Mouse (Mus musculus) heart, embryonic 11.5 days (tissue): ENCODE results near the gene Zxdc. TPM values are rescaled to one million over a fixed set of nuclear protein-coding genes. Genes with fewer than 3 reads are reported as not detected.
A peak's percentile ranks its signal among the peaks of the same experiment; 100 is the strongest.

Experiments
- ATAC-seq: fragments of 200-750 bp; cut with Nextera tagmentation; replicated peaks from 2 replicates; pipeline ENCODE4 v1.8.0; 2017; ENCODE audit warnings: moderate library complexity; ENCODE audit not compliant: insufficient number of reproducible peaks, low FRiP score, low TSS enrichment
- H3K27ac ChIP-seq: fragments of 300-500 bp; sonication (generic); 2 replicates; pipeline ENCODE4 v1.5.1; 2014; ENCODE audit warnings: mild to moderate bottlenecking, low read depth, low read length
- H3K27me3 ChIP-seq: fragments of 300-500 bp; sonication (generic); 2 replicates; pipeline ENCODE4 v1.6.1; 2014; ENCODE audit warnings: mild to moderate bottlenecking, low read length, mixed read lengths; ENCODE audit not compliant: control insufficient read depth, insufficient read depth
- H3K36me3 ChIP-seq: fragments of 300-500 bp; sonication (generic); 2 replicates; pipeline ENCODE4 v1.6.1; 2014; ENCODE audit warnings: mild to moderate bottlenecking, low read length, moderate library complexity, mixed read lengths; ENCODE audit not compliant: control insufficient read depth, insufficient read depth
- H3K4me1 ChIP-seq: fragments of 300-500 bp; sonication (generic); 2 replicates; pipeline ENCODE4 v1.6.1; 2014; ENCODE audit warnings: low read length; ENCODE audit not compliant: control insufficient read depth, insufficient read depth
- H3K4me2 ChIP-seq: fragments of 300-500 bp; sonication (generic); 2 replicates; pipeline ENCODE4 v1.6.1; 2014; ENCODE audit warnings: mild to moderate bottlenecking, moderate library complexity
- H3K4me3 ChIP-seq: fragments of 300-500 bp; sonication (generic); 2 replicates; pipeline ENCODE4 v1.5.1; 2014; ENCODE audit warnings: low read depth, low read length
- H3K9ac ChIP-seq: fragments of 300-500 bp; sonication (generic); 2 replicates; pipeline ENCODE4 v1.6.1; 2014; ENCODE audit warnings: mild to moderate bottlenecking, low read depth, low read length, moderate library complexity
- H3K9me3 ChIP-seq: fragments of 300-500 bp; sonication (generic); replicated peaks from 2 replicates; pipeline ENCODE4 v1.6.1; 2016; ENCODE audit warnings: low read length; ENCODE audit not compliant: control insufficient read depth
- WGBS: fragments of 180-500 bp; shearing (Covaris S2); extraction: QIAGEN DNeasy Blood & Tissue Kit; methylation state at CpG from one replicate; pipeline ENCODE4 v1.1.7; 2014; ENCODE audit not compliant: insufficient replicate concordance; 5-methylcytosine and 5-hydroxymethylcytosine counted together
- polyA plus RNA-seq: library from polyadenylated mRNA; unstranded; fragments of >200 nt; fragmentation: Nextera tagmentation; extraction: Ambion mirVana; gene quantifications from 2 replicates; pipeline ENCODE4 v1.2.1, GENCODE M21; 2014

The Zxdc gene
- polyA plus RNA-seq: 5.3 and 5.6 TPM in 2 replicates

DNA sequence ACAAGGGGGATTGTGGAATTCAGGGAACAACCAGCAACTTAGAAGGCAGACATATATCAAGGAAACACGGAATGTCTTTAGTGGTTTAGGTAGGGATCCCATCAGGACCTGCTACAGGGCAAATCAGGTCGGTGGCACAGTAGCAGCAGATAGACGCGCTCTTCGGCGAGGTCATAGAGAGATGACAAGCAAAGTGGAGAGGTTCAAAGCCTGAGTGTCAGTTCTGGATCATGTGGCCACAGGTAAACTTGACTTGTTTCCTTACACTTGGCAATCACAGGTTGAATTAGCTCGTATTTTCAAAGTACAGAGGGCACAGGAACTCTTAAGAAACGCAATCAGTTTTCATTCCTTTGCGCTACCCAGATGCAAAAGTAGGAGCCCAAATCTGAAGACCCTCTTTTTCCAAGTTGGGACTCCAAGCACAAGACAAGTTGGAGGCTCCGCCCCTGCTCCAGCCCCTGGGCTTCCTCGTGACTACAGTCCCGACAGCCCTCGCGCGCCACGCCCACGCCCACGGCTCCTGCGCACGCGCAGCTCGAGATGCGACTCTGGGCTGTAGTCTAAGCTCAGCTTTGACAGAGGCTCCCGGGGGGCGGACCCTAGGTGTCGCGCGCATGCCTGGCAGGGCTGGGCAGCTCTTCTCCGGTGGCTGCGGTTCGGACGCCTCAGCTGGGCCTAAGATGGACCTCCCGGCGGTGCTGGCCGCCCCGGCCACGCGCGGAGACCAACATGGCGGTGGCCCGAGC, at the start of gene Zxdc:
Zxdc (plus strand) TSS at position 517 of the 749 bp plus-strand sequence.
- Histone ChIP-seq H3K4me3 (peak within 1 kb of the TSS; percentile 95), H3K27ac (0 out of 2 replicates have a peak within 1 kb of the TSS, but pooled peaks have one; percentile 66), H3K27me3 (no peaks in the 10 kb centered on the region), H3K4me1 (peaks cover 15% of the 10 kb centered on the region), H3K9me3 (no peaks in the 10 kb centered on the region), H3K4me2 (peak within 1 kb of the TSS; percentile 99), H3K9ac (peak within 1 kb of the TSS; percentile 84), H3K36me3 (peaks cover 11% of the 10 kb centered on the region; the same call in 1 of the 2 replicates)
- 5% methylated on average over 41 of the region's 41 CpGs for WGBS
- ATAC-seq: peak; percentile 96

DNA sequence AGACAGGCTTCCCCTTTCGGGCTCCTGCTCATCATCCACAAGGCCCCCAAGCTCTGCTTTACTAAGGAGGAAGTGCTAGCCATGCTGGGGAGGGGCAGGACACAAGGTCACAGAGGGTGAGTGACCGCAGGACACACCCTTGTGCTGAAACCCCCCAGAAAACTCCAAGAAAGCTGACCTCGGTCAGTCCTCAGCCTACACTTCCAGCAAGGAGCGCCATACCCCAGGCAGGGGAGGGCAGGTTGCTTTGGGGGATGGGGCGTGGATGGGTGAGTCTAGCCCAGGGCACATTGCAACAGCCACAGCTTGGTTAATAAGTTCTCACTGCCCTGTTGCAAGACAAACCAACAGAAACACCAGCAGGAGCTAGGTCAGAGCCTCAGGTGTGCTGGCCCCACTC, 48.9 kb upstream of the Zxdc start:
- H3K9ac ChIP-seq: no peak overlapping the region
- WGBS: 78% methylated on average over 5 of the region's 5 CpGs
- no peaks in the 10 kb centered on the region for H3K36me3 ChIP-seq

DNA sequence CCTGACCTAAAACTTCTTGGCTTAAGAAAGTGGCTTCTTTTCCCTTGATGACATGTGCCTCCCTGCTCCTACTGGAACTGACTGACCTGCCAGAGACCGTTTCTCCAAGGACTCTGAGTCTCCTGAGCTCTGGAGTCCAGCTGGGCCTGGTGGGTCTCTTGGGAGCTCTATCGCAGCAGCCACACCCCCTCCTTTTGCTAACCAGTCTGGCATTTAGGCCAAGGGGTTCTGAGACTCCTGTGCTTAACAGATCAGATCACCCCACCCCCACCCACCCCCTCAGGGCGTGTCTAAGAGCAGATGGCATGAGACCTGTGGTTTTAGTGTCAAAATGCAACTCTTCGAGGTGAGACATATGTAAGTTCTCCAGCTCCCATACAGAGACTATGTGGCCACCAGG, 47.5 kb upstream of the Zxdc start:
- Histone ChIP-seq H3K4me1 (no peaks in the 10 kb centered on the region), H3K27me3 (peaks cover 9% of the 10 kb centered on the region), H3K27ac (no peak overlapping the region), H3K36me3 (no peaks in the 10 kb centered on the region), H3K4me3 (no peak overlapping the region), H3K4me2 (no peak overlapping the region), H3K9ac (no peak overlapping the region), H3K9me3 (no peaks in the 10 kb centered on the region)
- no peak for ATAC-seq
- 37% methylated on average over 4 of the region's 4 CpGs for WGBS

More for the DNA sequence above, 48.9 kb upstream of the Zxdc start:
- no peak for ATAC-seq
- H3K9me3 ChIP-seq: no peaks in the 10 kb centered on the region
- H3K4me1 ChIP-seq: no peaks in the 10 kb centered on the region
- no peak overlapping the region for H3K4me2 ChIP-seq
- H3K4me3 ChIP-seq: no peak overlapping the region
- H3K27ac ChIP-seq: no peak overlapping the region
- peaks cover 8% of the 10 kb centered on the region for H3K27me3 ChIP-seq

DNA sequence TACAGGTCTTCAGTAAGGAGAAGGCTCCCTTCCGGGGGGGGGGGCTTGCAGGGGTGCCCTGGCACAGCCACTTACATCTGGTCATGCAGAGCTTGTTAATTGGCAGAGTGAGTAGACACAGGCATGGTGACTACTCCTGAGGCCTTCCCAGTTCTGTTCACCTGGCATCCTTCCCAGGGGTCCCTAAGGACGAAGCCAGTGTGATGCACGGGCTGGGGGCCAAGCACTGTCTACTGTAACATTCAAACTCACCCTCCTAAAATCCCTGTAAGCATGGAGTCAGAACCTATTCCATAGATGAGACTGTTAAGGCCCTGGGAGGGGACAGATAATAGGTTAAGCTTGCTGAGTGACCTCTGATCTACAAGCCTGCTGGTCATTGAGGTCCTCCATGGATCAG, 45.3 kb upstream of the Zxdc start:
- Histone ChIP-seq H3K36me3 (no peaks in the 10 kb centered on the region), H3K4me3 (no peak overlapping the region), H3K27ac (no peak overlapping the region), H3K4me2 (no peak overlapping the region), H3K9me3 (no peaks in the 10 kb centered on the region), H3K9ac (no peak overlapping the region), H3K27me3 (peaks cover 9% of the 10 kb centered on the region), H3K4me1 (no peaks in the 10 kb centered on the region)
- whole genome bisulfite sequencing: 77% methylated on average over 3 of the region's 3 CpGs
- no peak for ATAC-seq

DNA sequence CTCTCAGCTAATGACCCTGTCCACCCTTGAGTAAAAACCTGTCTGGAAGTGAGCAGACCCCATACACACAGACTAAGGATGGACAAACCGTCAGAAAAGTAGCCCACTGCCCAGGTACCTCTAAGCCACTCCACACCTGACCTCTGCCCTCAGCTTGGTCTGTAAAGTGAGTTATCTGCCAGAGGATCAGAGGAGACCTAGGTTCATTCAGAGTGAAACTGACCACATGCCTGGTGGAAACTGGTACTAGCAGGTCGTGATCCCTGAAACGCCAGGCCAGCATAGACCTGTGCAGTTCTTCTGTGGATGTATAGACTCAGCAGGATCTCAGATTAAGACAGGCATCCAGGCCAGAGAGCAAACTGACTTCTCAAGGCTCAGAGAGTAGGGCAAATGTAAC, 44.8 kb upstream of the Zxdc start:
- Histone ChIP-seq H3K36me3 (no peaks in the 10 kb centered on the region), H3K9ac (no peak overlapping the region), H3K9me3 (no peaks in the 10 kb centered on the region), H3K4me1 (no peaks in the 10 kb centered on the region), H3K4me3 (no peak overlapping the region), H3K27ac (no peak overlapping the region), H3K27me3 (peaks cover 9% of the 10 kb centered on the region), H3K4me2 (no peak overlapping the region)
- no peak for ATAC-seq
- 63% methylated on average over 3 of the region's 3 CpGs for WGBS

DNA sequence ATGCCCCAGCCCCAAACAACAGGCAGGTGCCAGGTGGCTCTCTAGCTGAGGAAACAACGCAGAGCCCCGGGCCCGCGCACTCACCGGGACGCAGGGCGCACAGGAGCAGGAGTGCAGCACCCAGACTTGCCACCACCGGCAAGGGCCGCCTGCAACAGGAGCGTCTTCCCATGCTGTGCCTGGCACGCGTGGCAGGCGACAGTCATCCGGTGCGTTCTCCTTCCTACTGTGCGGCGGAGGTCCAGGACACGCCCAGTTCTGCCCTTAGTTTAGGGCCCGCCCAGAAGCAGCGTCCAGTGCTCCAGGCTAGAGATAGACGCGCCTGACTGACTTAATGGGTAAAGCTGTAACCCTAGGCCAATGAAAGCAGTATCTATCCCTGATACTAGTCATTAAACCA, 44.3 kb upstream of the Zxdc start, which contains the start of gene Chst13:
Chst13 (minus strand) TSS at position 195 of the 400 bp plus-strand sequence.
- H3K36me3 ChIP-seq: no peaks in the 10 kb centered on the region
- H3K4me1 ChIP-seq: no peaks in the 10 kb centered on the region
- no peak within 1 kb of the TSS; the same call in 1 of the 2 replicates for H3K9ac ChIP-seq
- H3K4me3 ChIP-seq: no peak within 1 kb of the TSS
- H3K27ac ChIP-seq: no peak within 1 kb of the TSS
- H3K4me2 ChIP-seq: peak within 1 kb of the TSS; percentile 61
- no peaks in the 10 kb centered on the region for H3K9me3 ChIP-seq
- H3K27me3 ChIP-seq: peaks cover 9% of the 10 kb centered on the region
- peak; percentile 43; the same call in 1 of the 2 replicates for ATAC-seq
- WGBS: 7% methylated on average over 22 of the region's 22 CpGs

DNA sequence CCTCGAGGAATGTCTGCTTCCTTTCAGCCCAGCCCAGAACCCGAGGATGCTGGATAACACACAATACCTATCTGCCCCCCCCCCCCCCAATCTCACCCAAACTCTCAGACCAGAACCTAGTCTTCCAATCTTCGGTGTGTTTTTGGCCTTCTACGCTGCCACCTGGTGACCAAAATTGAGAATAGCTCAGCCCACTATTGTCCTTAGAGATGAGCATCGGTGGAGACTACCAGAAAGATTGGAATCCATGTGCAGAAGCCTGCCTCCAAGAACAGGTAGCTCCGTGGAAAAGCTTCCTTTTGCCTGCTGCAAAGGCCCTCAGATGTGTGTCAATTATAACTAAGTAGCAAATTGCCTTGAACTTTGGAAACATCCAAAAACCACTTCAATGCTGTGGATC, 41.6 kb upstream of the Zxdc start:
- Histone ChIP-seq H3K4me2 (no peak overlapping the region), H3K4me3 (no peak overlapping the region), H3K4me1 (no peaks in the 10 kb centered on the region), H3K9ac (no peak overlapping the region), H3K36me3 (no peaks in the 10 kb centered on the region), H3K27ac (no peak overlapping the region), H3K27me3 (peaks cover 9% of the 10 kb centered on the region), H3K9me3 (no peaks in the 10 kb centered on the region)
- WGBS: 18% methylated on average over 6 of the region's 6 CpGs
- no peak for ATAC-seq

DNA sequence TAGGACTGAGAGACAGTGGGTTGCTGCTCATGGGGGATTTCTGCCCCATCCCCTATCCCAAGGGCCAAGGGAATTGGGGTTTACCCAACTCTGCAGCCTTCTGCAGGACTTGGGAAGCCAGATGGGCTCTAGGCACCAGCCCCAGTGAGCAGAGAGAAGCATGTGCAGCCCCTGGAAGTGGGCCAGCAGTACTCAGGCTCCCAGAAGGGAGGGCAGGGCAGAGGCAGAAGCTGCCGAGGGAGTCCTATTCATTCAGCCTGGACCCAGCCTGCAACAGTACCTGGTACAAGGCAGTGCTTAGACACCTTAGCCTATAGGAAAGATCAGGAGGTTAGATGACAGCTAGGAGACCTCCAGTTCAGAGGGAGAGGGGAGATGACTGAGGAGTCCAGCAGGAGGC, 39.3 kb upstream of the Zxdc start:
- H3K9me3 ChIP-seq: no peaks in the 10 kb centered on the region
- no peak overlapping the region for H3K4me3 ChIP-seq
- H3K9ac ChIP-seq: no peak overlapping the region
- peaks cover 4% of the 10 kb centered on the region for H3K27me3 ChIP-seq
- no peak overlapping the region for H3K4me2 ChIP-seq
- H3K4me1 ChIP-seq: no peaks in the 10 kb centered on the region
- no peak overlapping the region for H3K27ac ChIP-seq
- WGBS: 50% methylated on average over 1 of the region's 1 CpGs
- H3K36me3 ChIP-seq: no peaks in the 10 kb centered on the region
- no peak for ATAC-seq
